Mouse (Mus musculus): Measurements from ENCODE around the gene Gm9046.
"Not testable (repeated sequence)": the region's sequence is repeated elsewhere in the genome, so short reads cannot be mapped to it uniquely, and the experiment has no call there.

The Gm9046 gene

DNA sequence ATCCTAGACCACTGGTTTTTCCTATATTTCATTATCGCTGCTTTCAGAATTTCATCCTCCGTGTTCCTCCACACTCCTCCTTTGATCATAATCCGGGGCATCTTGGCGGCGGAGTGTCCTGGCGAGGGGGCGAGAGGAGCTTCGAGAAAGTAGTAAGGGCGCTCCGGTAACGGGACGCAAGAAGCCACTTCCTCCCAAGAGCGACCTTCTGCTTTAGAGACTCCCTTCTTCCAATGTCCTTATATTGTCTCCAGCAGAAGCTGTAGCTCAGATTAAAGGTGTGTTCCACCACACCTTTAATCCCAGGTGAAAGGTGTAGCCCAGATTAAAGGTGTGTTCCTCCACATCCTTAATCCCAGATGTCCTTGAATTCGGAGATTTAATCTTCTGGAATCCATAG is at the start of gene Gm9046:
Gm9046 (minus strand) TSS at position 101 of the 400 bp plus-strand sequence.
- not testable (repeated sequence) for DNase-seq (ENCODE audit: low spot score)

DNA sequence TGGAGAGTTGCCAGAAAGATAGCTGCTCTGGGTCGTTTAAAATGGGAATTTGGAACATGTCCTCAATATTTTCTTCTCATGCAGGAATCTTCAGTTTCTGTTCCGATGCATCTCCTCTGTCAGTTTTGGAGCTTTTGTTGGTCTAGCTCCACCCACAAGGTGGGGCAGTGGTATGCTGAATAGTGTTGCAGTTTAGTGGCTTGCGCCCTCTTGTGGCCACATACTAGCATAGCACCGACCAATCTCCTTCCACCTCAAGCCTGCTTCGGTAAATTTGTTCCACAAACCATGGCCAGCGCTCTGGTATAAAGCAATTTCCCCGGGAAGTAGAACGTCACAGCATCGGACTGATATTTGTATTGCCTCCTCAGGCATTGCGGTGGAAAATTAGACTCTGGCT is 27.4 kb upstream of the Gm9046 start:
- DNase-seq (ENCODE audit: low spot score): peak; percentile 58

DNA sequence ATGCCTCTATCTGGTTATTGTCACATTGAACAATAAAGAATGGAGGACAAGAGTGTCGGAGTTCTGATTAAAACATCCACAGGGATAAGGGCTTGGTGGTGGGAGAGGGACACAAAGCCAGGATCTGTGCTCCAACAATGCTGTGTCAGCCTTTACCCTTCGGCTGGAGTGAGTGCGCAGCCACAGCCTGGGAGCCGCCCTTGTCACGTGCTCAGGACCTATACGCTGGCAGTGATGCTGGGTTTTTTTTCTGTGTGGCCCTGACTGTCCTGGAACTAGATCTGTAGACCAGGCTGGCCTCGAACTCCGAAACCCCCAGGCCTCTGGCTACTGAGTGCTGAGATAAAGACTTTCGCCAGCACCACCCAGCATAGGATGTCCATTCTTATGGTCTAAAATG is 26.5 kb upstream of the Gm9046 start:
- DNase-seq (ENCODE audit: low spot score): no peak

DNA sequence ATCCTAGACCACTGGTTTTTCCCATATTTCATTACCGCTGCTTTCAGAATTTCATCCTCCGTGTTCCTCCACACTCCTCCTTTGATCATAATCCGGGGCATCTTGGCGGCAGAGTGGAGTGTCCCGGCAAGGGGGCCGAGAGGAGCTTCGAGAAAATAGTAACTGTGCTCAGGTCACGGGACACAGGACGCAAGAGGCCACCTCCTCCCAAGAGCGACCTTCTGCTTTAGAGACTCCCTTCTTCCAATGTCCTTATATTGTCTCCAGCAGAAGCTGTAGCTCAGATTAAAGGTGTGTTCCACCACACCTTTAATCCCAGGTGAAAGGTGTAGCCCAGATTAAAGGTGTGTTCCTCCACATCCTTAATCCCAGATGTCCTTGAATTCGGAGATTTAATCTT is 10.9 kb upstream of the Gm9046 start, which contains the start of gene Gm9049:
Gm9049 (minus strand) TSS at position 101 of the 400 bp plus-strand sequence.
- not testable (repeated sequence) for DNase-seq (ENCODE audit: low spot score)

DNA sequence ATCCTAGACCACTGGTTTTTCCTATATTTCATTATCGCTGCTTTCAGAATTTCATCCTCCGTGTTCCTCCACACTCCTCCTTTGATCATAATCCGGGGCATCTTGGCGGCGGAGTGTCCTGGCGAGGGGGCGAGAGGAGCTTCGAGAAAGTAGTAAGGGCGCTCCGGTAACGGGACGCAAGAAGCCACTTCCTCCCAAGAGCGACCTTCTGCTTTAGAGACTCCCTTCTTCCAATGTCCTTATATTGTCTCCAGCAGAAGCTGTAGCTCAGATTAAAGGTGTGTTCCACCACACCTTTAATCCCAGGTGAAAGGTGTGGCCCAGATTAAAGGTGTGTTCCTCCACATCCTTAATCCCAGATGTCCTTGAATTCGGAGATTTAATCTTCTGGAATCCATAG is 5.5 kb upstream of the Gm9046 start, which contains the start of gene Gm9048:
Gm9048 (minus strand) TSS at position 101 of the 400 bp plus-strand sequence.
- not testable (repeated sequence) for DNase-seq (ENCODE audit: low spot score)

DNA sequence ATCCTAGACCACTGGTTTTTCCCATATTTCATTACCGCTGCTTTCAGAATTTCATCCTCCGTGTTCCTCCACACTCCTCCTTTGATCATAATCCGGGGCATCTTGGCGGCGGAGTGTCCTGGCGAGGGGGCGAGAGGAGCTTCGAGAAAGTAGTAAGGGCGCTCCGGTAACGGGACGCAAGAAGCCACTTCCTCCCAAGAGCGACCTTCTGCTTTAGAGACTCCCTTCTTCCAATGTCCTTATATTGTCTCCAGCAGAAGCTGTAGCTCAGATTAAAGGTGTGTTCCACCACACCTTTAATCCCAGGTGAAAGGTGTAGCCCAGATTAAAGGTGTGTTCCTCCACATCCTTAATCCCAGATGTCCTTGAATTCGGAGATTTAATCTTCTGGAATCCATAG is 5.3 kb downstream of the Gm9046 start, which contains the start of gene Gm9045:
Gm9045 (minus strand) TSS at position 101 of the 400 bp plus-strand sequence.
- not testable (repeated sequence) for DNase-seq (ENCODE audit: low spot score)

DNA sequence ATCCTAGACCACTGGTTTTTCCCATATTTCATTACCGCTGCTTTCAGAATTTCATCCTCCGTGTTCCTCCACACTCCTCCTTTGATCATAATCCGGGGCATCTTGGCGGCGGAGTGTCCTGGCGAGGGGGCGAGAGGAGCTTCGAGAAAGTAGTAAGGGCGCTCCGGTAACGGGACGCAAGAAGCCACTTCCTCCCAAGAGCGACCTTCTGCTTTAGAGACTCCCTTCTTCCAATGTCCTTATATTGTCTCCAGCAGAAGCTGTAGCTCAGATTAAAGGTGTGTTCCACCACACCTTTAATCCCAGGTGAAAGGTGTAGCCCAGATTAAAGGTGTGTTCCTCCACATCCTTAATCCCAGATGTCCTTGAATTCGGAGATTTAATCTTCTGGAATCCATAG is 10.7 kb downstream of the Gm9046 start, which contains the start of gene Gm9044:
Gm9044 (minus strand) TSS at position 101 of the 400 bp plus-strand sequence.
- not testable (repeated sequence) for DNase-seq (ENCODE audit: low spot score)

DNA sequence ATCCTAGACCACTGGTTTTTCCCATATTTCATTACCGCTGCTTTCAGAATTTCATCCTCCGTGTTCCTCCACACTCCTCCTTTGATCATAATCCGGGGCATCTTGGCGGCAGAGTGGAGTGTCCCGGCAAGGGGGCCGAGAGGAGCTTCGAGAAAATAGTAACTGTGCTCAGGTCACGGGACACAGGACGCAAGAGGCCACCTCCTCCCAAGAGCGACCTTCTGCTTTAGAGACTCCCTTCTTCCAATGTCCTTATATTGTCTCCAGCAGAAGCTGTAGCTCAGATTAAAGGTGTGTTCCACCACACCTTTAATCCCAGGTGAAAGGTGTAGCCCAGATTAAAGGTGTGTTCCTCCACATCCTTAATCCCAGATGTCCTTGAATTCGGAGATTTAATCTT is 16.2 kb downstream of the Gm9046 start, which contains the start of gene Gm9040:
Gm9040 (minus strand) TSS at position 101 of the 400 bp plus-strand sequence.
- DNase-seq (ENCODE audit: low spot score): not testable (repeated sequence)

DNA sequence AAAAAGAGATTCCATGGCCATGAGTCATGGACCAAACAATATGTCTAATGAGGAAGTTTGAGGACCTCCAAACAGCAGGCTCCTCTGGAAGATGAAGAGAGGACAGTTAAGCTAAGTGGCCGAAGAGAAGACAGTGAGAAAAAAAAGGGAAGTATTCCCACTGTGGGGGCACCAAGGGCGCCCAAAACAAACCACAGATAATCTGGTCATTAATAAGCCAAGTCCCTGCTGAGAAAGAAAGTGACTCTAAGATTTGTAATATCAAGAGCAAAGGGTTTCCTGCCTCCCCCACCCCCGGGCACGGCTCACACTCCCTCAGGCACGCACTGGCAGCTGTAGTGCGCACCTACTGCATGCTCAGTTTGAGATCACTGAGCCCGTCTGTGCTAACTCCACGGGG is 24.0 kb downstream of the Gm9046 start:
- DNase-seq (ENCODE audit: low spot score): no peak

DNA sequence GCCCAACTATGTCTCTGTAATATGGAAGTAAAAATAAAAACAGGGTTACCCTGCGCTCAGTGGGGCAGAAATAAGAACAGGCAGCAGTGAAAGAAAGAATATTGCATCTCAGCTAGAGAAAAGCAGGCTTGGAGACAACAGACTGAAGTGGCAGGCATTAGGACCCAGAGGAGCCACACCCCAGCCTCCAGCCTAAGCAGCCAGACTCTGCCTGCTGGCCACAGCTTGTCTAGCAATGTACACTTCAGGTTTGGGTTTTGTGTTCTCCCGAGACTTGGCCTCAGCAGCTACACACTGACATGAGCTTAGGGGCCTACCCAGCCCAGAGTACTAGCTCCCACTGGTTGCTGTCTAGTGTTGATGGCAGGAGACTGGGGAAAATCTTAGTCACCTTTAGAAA is 40.9 kb downstream of the Gm9046 start:
- not testable (repeated sequence) for DNase-seq (ENCODE audit: low spot score)

DNA sequence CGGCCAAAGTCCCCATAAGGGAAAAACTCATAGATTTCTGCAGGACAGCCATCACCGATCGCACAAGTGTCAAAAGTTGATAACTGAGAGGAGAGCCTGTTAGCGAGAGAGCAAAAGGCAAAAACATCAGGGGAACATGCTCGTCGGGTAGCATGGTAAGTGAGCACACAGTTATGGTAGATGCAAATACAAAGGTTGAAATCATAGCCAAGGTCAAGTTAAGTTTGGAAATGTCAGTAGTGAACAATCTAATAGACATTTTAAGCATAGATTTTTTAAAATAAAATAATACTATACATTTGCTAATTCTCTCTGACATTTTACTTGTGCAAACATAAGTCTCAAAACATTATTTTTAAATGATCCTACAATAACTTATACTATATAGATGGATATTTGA is 48.1 kb downstream of the Gm9046 start, which contains the start of gene Iltifb:
Iltifb (minus strand) TSS at position 101 of the 400 bp plus-strand sequence.
- no peak for DNase-seq (ENCODE audit: low spot score)
